Mouse (Mus musculus): ENCODE measurements around the gene Kcnt1. TPM values are rescaled to one million over a fixed set of nuclear protein-coding genes. Genes with fewer than 3 reads are reported as not detected.

Kcnt1 gene
- polyA plus RNA-seq, 1 experiment from 2014 or later, result 0.28 TPM

GRCm38 (mm10) chr2:25913247-25913646, 49.7 kb downstream of the Kcnt1 start:
- Histone ChIP-seq H3K27me3 (ENCODE audit: control insufficient read depth, insufficient read depth, low read length) (no peaks in the 10 kb centered on the region), H3K9ac (replicated peaks; ENCODE audit: low read length) (no peak overlapping the region), H3K36me3 (replicated peaks; ENCODE audit: control insufficient read depth, insufficient read depth, low read depth, low read length) (no peaks in the 10 kb centered on the region), H3K4me2 (ENCODE audit: low read depth, low read length) (no peak overlapping the region), H3K4me3 (ENCODE audit: low read depth, low read length) (no peak overlapping the region), H3K4me1 (ENCODE audit: control insufficient read depth, insufficient read depth, low read length) (no peaks in the 10 kb centered on the region), H3K27ac (replicated peaks; ENCODE audit: low read depth, low read length) (no peak overlapping the region), H3K9me3 (replicated peaks; ENCODE audit: control insufficient read depth, low read length) (no peaks in the 10 kb centered on the region)
- peak; percentile 9 for DNase-seq (ENCODE audit: low spot score)
- no peak for ATAC-seq (replicated peaks; ENCODE audit: insufficient number of reproducible peaks, low FRiP score, low TSS enrichment, low read depth)
- 46% methylated on average over 2 of the region's 2 CpGs for WGBS

- DNase-seq (ENCODE audit: low spot score), result no peak
- H3K27ac ChIP-seq (replicated peaks; ENCODE audit: low read depth, low read length), result no peak overlapping the region
- H3K9ac ChIP-seq (replicated peaks; ENCODE audit: low read length), result no peak overlapping the region
- H3K4me1 ChIP-seq (ENCODE audit: control insufficient read depth, insufficient read depth, low read length), result no peaks in the 10 kb centered on the region
- no peaks in the 10 kb centered on the region for H3K9me3 ChIP-seq (replicated peaks; ENCODE audit: control insufficient read depth, low read length)
- 78% methylated on average over 4 of the region's 4 CpGs for WGBS
- H3K4me2 ChIP-seq (ENCODE audit: low read depth, low read length), result no peak overlapping the region
- no peak overlapping the region for H3K4me3 ChIP-seq (ENCODE audit: low read depth, low read length)
- no peaks in the 10 kb centered on the region for H3K27me3 ChIP-seq (ENCODE audit: control insufficient read depth, insufficient read depth, low read length)
- H3K36me3 ChIP-seq (replicated peaks; ENCODE audit: control insufficient read depth, insufficient read depth, low read depth, low read length), result no peaks in the 10 kb centered on the region
- ATAC-seq (replicated peaks; ENCODE audit: insufficient number of reproducible peaks, low FRiP score, low TSS enrichment, low read depth), result no peak
Measured at GRCm38 (mm10) chr2:25914201-25914600, 50.7 kb downstream of the Kcnt1 start.

DNA sequence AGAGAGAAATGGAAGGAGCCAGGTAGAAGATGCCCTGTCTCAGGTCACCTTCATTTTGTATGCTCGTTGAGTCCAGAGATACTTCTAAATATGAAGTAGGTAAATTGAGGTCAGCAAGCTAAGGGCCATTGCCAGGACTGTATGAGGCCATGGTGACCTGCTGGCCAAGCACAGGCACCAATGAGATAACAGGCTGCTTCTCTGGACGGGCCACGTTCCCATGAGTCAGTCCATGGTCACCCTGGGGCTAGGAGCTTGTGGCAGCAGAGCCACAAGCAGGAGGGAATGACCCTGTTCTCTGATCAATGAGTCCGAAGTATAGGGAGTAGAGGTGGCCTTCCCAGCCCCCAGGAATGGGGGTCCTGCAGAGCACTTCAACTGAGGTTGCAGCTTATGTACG, 51.3 kb downstream of the Kcnt1 start:
- Histone ChIP-seq H3K27me3 (ENCODE audit: control insufficient read depth, insufficient read depth, low read length) (no peaks in the 10 kb centered on the region), H3K4me3 (ENCODE audit: low read depth, low read length) (no peak overlapping the region), H3K4me1 (ENCODE audit: control insufficient read depth, insufficient read depth, low read length) (no peaks in the 10 kb centered on the region), H3K4me2 (ENCODE audit: low read depth, low read length) (no peak overlapping the region), H3K9ac (replicated peaks; ENCODE audit: low read length) (no peak overlapping the region), H3K9me3 (replicated peaks; ENCODE audit: control insufficient read depth, low read length) (no peaks in the 10 kb centered on the region), H3K27ac (replicated peaks; ENCODE audit: low read depth, low read length) (no peak overlapping the region), H3K36me3 (replicated peaks; ENCODE audit: control insufficient read depth, insufficient read depth, low read depth, low read length) (no peaks in the 10 kb centered on the region)
- DNase-seq (ENCODE audit: low spot score) (no peak), ATAC-seq (replicated peaks; ENCODE audit: insufficient number of reproducible peaks, low FRiP score, low TSS enrichment, low read depth) (no peak)
- 87% methylated on average over 5 of the region's 5 CpGs for WGBS

DNA sequence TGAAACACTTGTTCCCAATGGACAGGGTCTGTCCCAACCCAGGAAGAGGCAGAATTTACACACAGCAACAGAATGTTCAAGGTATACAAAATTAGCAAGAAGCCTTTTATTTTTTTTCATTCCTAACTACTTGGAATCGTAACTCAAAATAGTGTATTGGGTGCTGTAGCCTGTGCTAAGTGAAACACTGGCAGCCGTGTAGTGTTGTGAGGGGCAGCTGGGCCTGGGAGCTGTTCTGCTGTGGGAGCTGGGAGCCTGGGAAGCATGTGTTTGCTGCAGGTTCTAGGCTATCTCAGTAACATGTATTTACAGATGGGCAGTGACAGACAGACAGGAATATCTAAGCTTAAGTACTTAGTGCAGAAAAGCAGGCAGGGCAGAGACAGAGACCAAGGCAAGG, 54.9 kb downstream of the Kcnt1 start:
- Histone ChIP-seq H3K27me3 (ENCODE audit: control insufficient read depth, insufficient read depth, low read length) (no peaks in the 10 kb centered on the region), H3K4me2 (ENCODE audit: low read depth, low read length) (no peak overlapping the region), H3K27ac (replicated peaks; ENCODE audit: low read depth, low read length) (no peak overlapping the region), H3K36me3 (replicated peaks; ENCODE audit: control insufficient read depth, insufficient read depth, low read depth, low read length) (peaks cover 2% of the 10 kb centered on the region; the same call in 1 of the 2 replicates), H3K9me3 (replicated peaks; ENCODE audit: control insufficient read depth, low read length) (no peaks in the 10 kb centered on the region), H3K4me1 (ENCODE audit: control insufficient read depth, insufficient read depth, low read length) (no peaks in the 10 kb centered on the region), H3K9ac (replicated peaks; ENCODE audit: low read length) (no peak overlapping the region), H3K4me3 (ENCODE audit: low read depth, low read length) (no peak overlapping the region)
- DNase-seq (ENCODE audit: low spot score), result no peak
- ATAC-seq (replicated peaks; ENCODE audit: insufficient number of reproducible peaks, low FRiP score, low TSS enrichment, low read depth), result no peak
- WGBS, result 88% methylated on average over 2 of the region's 2 CpGs

GRCm38 (mm10) chr2:25919972-25920371, 56.4 kb downstream of the Kcnt1 start:
- WGBS, result 55% methylated on average over 3 of the region's 3 CpGs
- no peak overlapping the region for H3K4me3 ChIP-seq (ENCODE audit: low read depth, low read length)

GRCm38 (mm10) chr2:25923799-25924198, 60.3 kb downstream of the Kcnt1 start:
- Histone ChIP-seq H3K4me1 (ENCODE audit: control insufficient read depth, insufficient read depth, low read length) (no peaks in the 10 kb centered on the region), H3K27ac (replicated peaks; ENCODE audit: low read depth, low read length) (no peak overlapping the region), H3K4me2 (ENCODE audit: low read depth, low read length) (no peak overlapping the region), H3K36me3 (replicated peaks; ENCODE audit: control insufficient read depth, insufficient read depth, low read depth, low read length) (peaks cover 7% of the 10 kb centered on the region), H3K9me3 (replicated peaks; ENCODE audit: control insufficient read depth, low read length) (no peaks in the 10 kb centered on the region), H3K27me3 (ENCODE audit: control insufficient read depth, insufficient read depth, low read length) (no peaks in the 10 kb centered on the region), H3K9ac (replicated peaks; ENCODE audit: low read length) (no peak overlapping the region), H3K4me3 (ENCODE audit: low read depth, low read length) (no peak overlapping the region)
- no peak for ATAC-seq (replicated peaks; ENCODE audit: insufficient number of reproducible peaks, low FRiP score, low TSS enrichment, low read depth)
- WGBS, result 77% methylated on average over 2 of the region's 2 CpGs
- no peak for DNase-seq (ENCODE audit: low spot score)

More at GRCm38 (mm10) chr2:25919972-25920371, 56.4 kb downstream of the Kcnt1 start:
- Histone ChIP-seq H3K4me2 (ENCODE audit: low read depth, low read length) (no peak overlapping the region), H3K4me1 (ENCODE audit: control insufficient read depth, insufficient read depth, low read length) (no peaks in the 10 kb centered on the region), H3K27ac (replicated peaks; ENCODE audit: low read depth, low read length) (no peak overlapping the region), H3K9ac (replicated peaks; ENCODE audit: low read length) (no peak overlapping the region), H3K36me3 (replicated peaks; ENCODE audit: control insufficient read depth, insufficient read depth, low read depth, low read length) (peaks cover 2% of the 10 kb centered on the region; the same call in 1 of the 2 replicates), H3K27me3 (ENCODE audit: control insufficient read depth, insufficient read depth, low read length) (no peaks in the 10 kb centered on the region), H3K9me3 (replicated peaks; ENCODE audit: control insufficient read depth, low read length) (no peaks in the 10 kb centered on the region)
- DNase-seq (ENCODE audit: low spot score) (no peak), ATAC-seq (replicated peaks; ENCODE audit: insufficient number of reproducible peaks, low FRiP score, low TSS enrichment, low read depth) (no peak)

DNA sequence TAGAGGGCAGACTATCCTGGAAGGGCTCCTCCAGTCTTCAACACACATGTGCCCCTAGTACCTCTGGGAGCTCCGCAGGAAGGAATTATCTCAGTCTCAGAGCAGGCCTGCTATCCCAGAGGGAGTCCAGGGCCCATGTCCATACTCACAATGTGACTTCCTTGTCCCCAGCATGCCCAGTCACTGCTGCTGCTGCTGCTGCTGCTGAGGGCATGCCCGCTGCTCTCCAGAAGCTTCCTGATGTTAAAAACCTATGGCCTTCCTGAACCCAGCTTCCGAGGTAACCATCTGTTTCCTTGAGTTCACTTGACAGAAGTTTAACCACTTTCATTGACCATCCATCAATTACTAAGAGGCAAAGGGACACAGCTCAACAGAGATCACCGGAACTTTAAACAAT, 61.4 kb downstream of the Kcnt1 start:
- Histone ChIP-seq H3K4me3 (ENCODE audit: low read depth, low read length) (no peak overlapping the region), H3K4me1 (ENCODE audit: control insufficient read depth, insufficient read depth, low read length) (no peaks in the 10 kb centered on the region), H3K9ac (replicated peaks; ENCODE audit: low read length) (no peak overlapping the region), H3K36me3 (replicated peaks; ENCODE audit: control insufficient read depth, insufficient read depth, low read depth, low read length) (peaks cover 7% of the 10 kb centered on the region), H3K27ac (replicated peaks; ENCODE audit: low read depth, low read length) (no peak overlapping the region), H3K27me3 (ENCODE audit: control insufficient read depth, insufficient read depth, low read length) (no peaks in the 10 kb centered on the region), H3K4me2 (ENCODE audit: low read depth, low read length) (no peak overlapping the region), H3K9me3 (replicated peaks; ENCODE audit: control insufficient read depth, low read length) (no peaks in the 10 kb centered on the region)
- DNase-seq (ENCODE audit: low spot score) (no peak), ATAC-seq (replicated peaks; ENCODE audit: insufficient number of reproducible peaks, low FRiP score, low TSS enrichment, low read depth) (no peak)
- WGBS, result 91% methylated on average over 4 of the region's 4 CpGs

- Histone ChIP-seq H3K4me2 (ENCODE audit: low read depth, low read length) (no peak overlapping the region), H3K4me3 (ENCODE audit: low read depth, low read length) (no peak overlapping the region), H3K27me3 (ENCODE audit: control insufficient read depth, insufficient read depth, low read length) (no peaks in the 10 kb centered on the region), H3K36me3 (replicated peaks; ENCODE audit: control insufficient read depth, insufficient read depth, low read depth, low read length) (peaks cover 8% of the 10 kb centered on the region), H3K9ac (replicated peaks; ENCODE audit: low read length) (no peak overlapping the region), H3K27ac (replicated peaks; ENCODE audit: low read depth, low read length) (no peak overlapping the region), H3K9me3 (replicated peaks; ENCODE audit: control insufficient read depth, low read length) (no peaks in the 10 kb centered on the region), H3K4me1 (ENCODE audit: control insufficient read depth, insufficient read depth, low read length) (no peaks in the 10 kb centered on the region)
- 96% methylated on average over 7 of the region's 7 CpGs for WGBS
- ATAC-seq (replicated peaks; ENCODE audit: insufficient number of reproducible peaks, low FRiP score, low TSS enrichment, low read depth) (no peak), DNase-seq (ENCODE audit: low spot score) (no peak)
Measured at GRCm38 (mm10) chr2:25927821-25928220, 64.3 kb downstream of the Kcnt1 start.

Measured in embryonic facial prominence, embryonic 11.5 days (tissue).